Mouse (Mus musculus) small intestine, adult 2 months (tissue): Measurements from ENCODE around the gene Ankrd10. TPM values are rescaled to one million over a fixed set of nuclear protein-coding genes. Genes with fewer than 3 reads are reported as not detected.
"Not testable (repeated sequence)": the region's sequence is repeated elsewhere in the genome, so short reads cannot be mapped to it uniquely, and the experiment has no call there.

Source experiments
- H3K27ac ChIP-seq: fragments of 200-500 bp; 2 replicates; pipeline ENCODE4 v1.5.1; 2012; ENCODE audit warnings: low read depth, low read length, control low read depth, inconsistent platforms; ENCODE audit not compliant: insufficient read depth
- H3K27me3 ChIP-seq: fragments of 200-500 bp; 2 replicates; pipeline ENCODE4 v1.6.1; 2012; ENCODE audit warnings: mild to moderate bottlenecking, moderate library complexity, low read length, inconsistent platforms; ENCODE audit not compliant: control insufficient read depth, insufficient read depth
- H3K36me3 ChIP-seq: fragments of 200-500 bp; 2 replicates; pipeline ENCODE4 v1.6.1; 2012; ENCODE audit warnings: mild to moderate bottlenecking, low read length, control low read depth, inconsistent platforms; ENCODE audit not compliant: control insufficient read depth, insufficient read depth
- H3K4me1 ChIP-seq: fragments of 200-500 bp; 2 replicates; pipeline ENCODE4 v1.6.1; 2012; ENCODE audit warnings: low read length, inconsistent platforms, mixed read lengths; ENCODE audit not compliant: control insufficient read depth, insufficient read depth, insufficient read length
- H3K4me3 ChIP-seq: fragments of 200-500 bp; 2 replicates; pipeline ENCODE4 v1.5.1; 2012; ENCODE audit warnings: low read depth, mild to moderate bottlenecking, control low read depth, inconsistent platforms, low read length, moderate library complexity
- CTCF ChIP-seq: fragments of 200-500 bp; IDR thresholded peaks from 2 replicates; pipeline ENCODE4 v1.5.1; 2012; ENCODE audit warnings: low read depth, mild to moderate bottlenecking, control low read depth, inconsistent platforms, low read length, moderate library complexity, mixed read lengths; ENCODE audit not compliant: insufficient replicate concordance, insufficient read length; ENCODE audit errors: extremely low read depth
- POLR2A ChIP-seq: fragments of 200-500 bp; IDR thresholded peaks from 2 replicates; pipeline ENCODE4 v1.6.1; 2012; ENCODE audit warnings: low read depth, mild to moderate bottlenecking, control low read depth, inconsistent platforms, low read length, moderate library complexity
- WGBS: fragments of 180-500 bp; shearing (Covaris S2); methylation state at CpG from one replicate; pipeline ENCODE4 v1.1.7; 2018; 5-methylcytosine and 5-hydroxymethylcytosine counted together
- polyA plus RNA-seq: library from polyadenylated mRNA; depleted of rRNA; stranded (reverse); fragments of >200 nt; gene quantifications from 2 replicates; pipeline ENCODE4 v1.2.3, GENCODE M21; 2012; rRNA removed

Ankrd10 gene
- polyA plus RNA-seq, 1 experiment = 40.4 TPM

- H3K36me3 ChIP-seq = 0 out of 2 replicates have a peak, but pooled peaks cover 1% of the 10 kb centered on the region
- H3K4me3 ChIP-seq = no peak overlapping the region
- H3K4me1 ChIP-seq = no peaks in the 10 kb centered on the region; the same call in 1 of the 2 replicates
- H3K27ac ChIP-seq = no peak overlapping the region
- TF ChIP-seq POLR2A = no peak
- TF ChIP-seq CTCF = no peak
- no peaks in the 10 kb centered on the region for H3K27me3 ChIP-seq
- WGBS = 79% methylated on average over 22 of the region's 22 CpGs
Observed at GRCm38 (mm10) chr8:11569260-11570097, 66.1 kb downstream of the Ankrd10 start.

DNA sequence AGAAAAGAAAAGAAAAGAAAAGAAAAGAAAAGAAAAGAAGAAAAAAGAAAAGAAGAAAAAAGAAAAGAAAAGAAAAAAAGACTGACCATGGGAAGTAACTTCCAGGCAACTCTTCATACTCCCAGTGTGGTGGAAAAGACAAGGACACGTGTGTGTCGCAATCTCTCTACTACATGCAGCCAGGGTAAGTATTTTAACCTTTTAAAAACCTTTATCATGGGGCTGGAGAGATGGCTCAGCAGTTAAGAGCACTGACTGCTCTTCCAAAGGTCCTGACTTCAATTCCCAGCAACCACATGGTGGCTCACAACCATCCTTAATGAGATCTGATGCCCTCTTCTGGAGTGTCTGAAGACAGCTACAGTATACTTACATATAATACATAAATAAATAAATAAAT lies 67.4 kb downstream of the Ankrd10 start:
- not testable (repeated sequence) for H3K27me3 ChIP-seq, H3K4me3 ChIP-seq, H3K27ac ChIP-seq, H3K4me1 ChIP-seq, H3K36me3 ChIP-seq
- WGBS = 82% methylated on average over 2 of the region's 2 CpGs

GRCm38 (mm10) chr8:11564721-11565120 lies 70.8 kb downstream of the Ankrd10 start:
- WGBS = 81% methylated on average over 7 of the region's 7 CpGs
- peaks cover 18% of the 10 kb centered on the region for H3K36me3 ChIP-seq
- TF ChIP-seq CTCF (no peak), POLR2A (no peak)
- no peaks in the 10 kb centered on the region for H3K27me3 ChIP-seq
- no peak overlapping the region for H3K4me3 ChIP-seq
- H3K4me1 ChIP-seq = no peaks in the 10 kb centered on the region
- no peak overlapping the region for H3K27ac ChIP-seq

DNA sequence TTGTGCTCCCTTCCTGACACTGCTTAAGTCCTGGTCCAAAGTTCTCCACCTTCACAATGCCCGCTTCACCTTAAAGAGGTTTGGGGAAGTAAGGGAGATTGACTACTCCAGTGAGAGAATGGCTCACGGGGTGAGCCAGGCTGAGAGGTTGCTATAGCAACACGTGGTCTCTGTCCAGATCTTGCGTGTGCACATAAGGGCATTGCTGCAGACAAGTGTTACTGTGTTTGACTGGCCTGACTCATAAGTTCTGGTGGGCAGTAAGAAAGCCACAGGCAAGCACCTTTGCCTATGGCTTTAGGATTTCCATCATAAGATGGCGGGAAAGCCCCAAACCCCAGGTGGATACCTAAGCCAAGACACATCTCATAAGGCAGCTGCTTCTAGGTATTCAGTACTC lies 71.3 kb downstream of the Ankrd10 start:
- no peak overlapping the region for H3K27ac ChIP-seq
- H3K36me3 ChIP-seq = peaks cover 18% of the 10 kb centered on the region
- 84% methylated on average over 5 of the region's 5 CpGs for WGBS
- TF ChIP-seq CTCF (no peak), POLR2A (no peak)
- H3K4me3 ChIP-seq = no peak overlapping the region
- no peaks in the 10 kb centered on the region for H3K4me1 ChIP-seq
- H3K27me3 ChIP-seq = no peaks in the 10 kb centered on the region

Other genes starting within 250 kb of the Ankrd10 start
- gene Rab20, start 157.0 kb downstream of the Ankrd10 start, polyA plus RNA-seq = 18.6 and 43.3 TPM in 2 replicates
- 64.9 and 81.1 TPM in 2 replicates for gene Naxd, start 138.3 kb downstream of the Ankrd10 start, polyA plus RNA-seq
- 32.0 and 46.2 TPM in 2 replicates for gene Cars2, start 85.0 kb downstream of the Ankrd10 start, polyA plus RNA-seq
- 4.0 and 13.2 TPM in 2 replicates for gene Ing1, start 80.2 kb downstream of the Ankrd10 start, polyA plus RNA-seq
- not detected in 2 replicates for gene 1700016D06Rik, start 65.3 kb upstream of the Ankrd10 start, polyA plus RNA-seq
- gene Arhgef7, start 92.0 kb upstream of the Ankrd10 start, polyA plus RNA-seq = 14.8 and 27.4 TPM in 2 replicates
- gene Tex29, start 204.7 kb upstream of the Ankrd10 start, polyA plus RNA-seq = not detected in 2 replicates